Mouse (Mus musculus) heart, postnatal 0 days (tissue): ENCODE results near the gene Mdfi.

Experiments
- CTCF ChIP-seq: IDR thresholded peaks from 2 replicates; pipeline ENCODE4 v1.5.1; 2016; ENCODE audit warnings: antibody characterized with exemption, control low read depth, low read depth
- EP300 ChIP-seq: IDR thresholded peaks from 2 replicates; pipeline ENCODE4 v1.6.1; 2016; ENCODE audit warnings: antibody characterized with exemption, low read depth

DNA sequence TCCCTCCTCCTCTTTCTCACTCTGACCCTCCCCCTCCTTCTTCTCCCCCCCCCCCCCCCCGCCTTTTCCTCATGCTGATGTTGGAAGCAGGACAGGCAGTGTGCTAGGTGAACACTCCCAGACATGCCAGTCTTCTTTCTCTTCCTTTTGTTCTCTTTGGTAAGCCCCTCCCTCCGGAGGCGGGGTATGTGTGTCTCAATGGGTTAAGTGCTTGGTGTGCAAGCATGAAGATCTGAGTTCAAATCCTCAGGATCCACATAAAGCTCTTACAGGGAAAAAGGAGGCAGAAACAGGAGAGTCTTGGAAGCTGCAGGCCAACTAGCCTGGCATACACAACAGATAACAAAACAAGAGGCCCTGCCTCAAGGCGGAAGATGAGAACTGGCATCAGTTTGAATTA is 18.8 kb upstream of the Mdfi start:
- TF ChIP-seq CTCF (no peak), EP300 (no peak)
